Mouse (Mus musculus) neural tube, embryonic 13.5 days (tissue): ENCODE data around the gene Arih1. TPM values are rescaled to one million over a fixed set of nuclear protein-coding genes. Genes with fewer than 3 reads are reported as not detected.
A peak's percentile ranks its signal among the peaks of the same experiment; 100 is the strongest.

Source experiments
- ATAC-seq: fragments of 200-750 bp; cut with Nextera tagmentation; 2 replicates; pipeline ENCODE4 v1.8.0; 2017; ENCODE audit warnings: low read depth, mild to moderate bottlenecking, moderate TSS enrichment, moderate library complexity
- H3K27ac ChIP-seq: fragments of 300-500 bp; sonication (generic); replicated peaks from 2 replicates; pipeline ENCODE4 v1.5.1; 2015; ENCODE audit warnings: moderate library complexity, mild to moderate bottlenecking, inconsistent platforms
- H3K27me3 ChIP-seq: fragments of 300-500 bp; sonication (generic); 2 replicates; pipeline ENCODE4 v1.6.1; 2015; ENCODE audit warnings: mild to moderate bottlenecking, inconsistent platforms
- H3K36me3 ChIP-seq: fragments of 300-500 bp; sonication (generic); 2 replicates; pipeline ENCODE4 v1.6.1; 2015; ENCODE audit warnings: mild to moderate bottlenecking, inconsistent platforms
- H3K4me1 ChIP-seq: fragments of 300-500 bp; sonication (generic); replicated peaks from 2 replicates; pipeline ENCODE4 v1.6.1; 2015; ENCODE audit warnings: inconsistent platforms
- H3K4me2 ChIP-seq: fragments of 300-500 bp; sonication (generic); 2 replicates; pipeline ENCODE4 v1.6.1; 2015; ENCODE audit warnings: inconsistent platforms, mild to moderate bottlenecking, moderate library complexity
- H3K4me3 ChIP-seq: fragments of 300-500 bp; sonication (generic); 2 replicates; pipeline ENCODE4 v1.5.1; 2015; ENCODE audit warnings: mild to moderate bottlenecking, inconsistent platforms
- H3K9ac ChIP-seq: fragments of 300-500 bp; sonication (generic); 2 replicates; pipeline ENCODE4 v1.6.1; 2015; ENCODE audit warnings: moderate library complexity, mild to moderate bottlenecking, inconsistent platforms
- H3K9me3 ChIP-seq: fragments of 300-500 bp; sonication (generic); 2 replicates; pipeline ENCODE4 v1.6.1; 2016; ENCODE audit warnings: inconsistent platforms
- WGBS: fragments of 180-500 bp; shearing (Covaris S2); methylation state at CpG from one replicate; pipeline ENCODE4 v1.1.7; 2015; 5-methylcytosine and 5-hydroxymethylcytosine counted together
- polyA plus RNA-seq: library from polyadenylated mRNA; unstranded; fragments of >200 nt; fragmentation: Nextera tagmentation; extraction: Ambion mirVana; gene quantifications from 2 replicates; pipeline ENCODE4 v1.2.1, GENCODE M21; 2015

Gene Arih1
- 17.1 and 20.0 TPM in 2 replicates for polyA plus RNA-seq

DNA sequence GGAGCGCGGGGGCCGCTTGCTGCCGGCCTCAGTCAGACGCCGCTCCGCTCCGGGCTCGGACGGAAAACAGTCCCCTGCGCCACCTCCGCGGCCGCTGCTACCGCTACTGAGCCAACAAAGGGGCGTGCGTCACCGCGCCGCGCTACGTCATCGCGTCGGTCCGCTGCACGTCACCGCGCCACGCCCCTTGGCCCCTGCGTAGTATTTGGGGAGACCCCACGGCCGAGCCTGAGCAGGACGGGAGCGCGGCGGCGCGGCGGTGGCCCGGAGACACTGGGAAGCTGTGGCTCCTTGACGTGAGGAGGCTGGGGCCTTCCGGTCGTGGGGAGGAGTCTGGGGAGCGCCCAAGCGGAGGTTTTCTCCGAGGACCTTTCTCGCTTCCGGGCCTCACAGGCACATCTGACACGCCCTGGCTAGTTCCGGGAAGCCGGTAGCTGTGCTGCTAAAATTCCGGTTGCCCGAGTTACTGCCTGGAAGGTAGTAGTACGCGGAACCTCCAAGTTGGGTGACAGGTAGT is at the start of gene Arih1:
Arih1 (minus strand) TSS at position 70 of the 517 bp plus-strand sequence.
- Histone ChIP-seq H3K4me3 (peak within 1 kb of the TSS; percentile 92), H3K27me3 (no peaks in the 10 kb centered on the region), H3K4me2 (peak within 1 kb of the TSS; percentile 95), H3K9me3 (no peaks in the 10 kb centered on the region), H3K9ac (peak within 1 kb of the TSS; percentile 99), H3K27ac (peak within 1 kb of the TSS; percentile 99), H3K36me3 (no peaks in the 10 kb centered on the region), H3K4me1 (peaks cover 37% of the 10 kb centered on the region)
- under 1% methylated on average over 50 of the region's 56 CpGs for WGBS
- ATAC-seq, result peak; percentile 98

DNA sequence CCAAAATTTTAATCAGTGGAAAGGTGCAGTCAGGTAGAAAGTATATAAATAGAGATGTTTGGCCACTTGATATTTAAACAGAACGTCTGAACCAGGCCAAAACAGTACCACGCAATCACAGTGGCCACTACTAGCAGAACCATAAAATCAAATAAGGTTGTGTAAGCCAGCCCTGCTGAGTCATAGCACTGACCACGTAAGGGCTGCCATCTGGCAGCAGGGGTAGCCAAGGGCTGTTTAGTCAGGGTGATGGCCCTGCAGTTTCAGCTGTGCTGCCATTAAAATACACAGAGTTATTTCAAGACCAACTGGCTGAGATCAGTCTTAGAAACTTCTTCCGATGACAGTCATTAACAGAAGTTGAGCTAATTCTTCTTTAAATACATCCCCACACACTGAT is 47.5 kb upstream of the Arih1 start:
- Histone ChIP-seq H3K4me1 (peaks cover 2% of the 10 kb centered on the region), H3K36me3 (no peaks in the 10 kb centered on the region), H3K9me3 (no peaks in the 10 kb centered on the region), H3K4me2 (no peak overlapping the region), H3K27ac (no peak overlapping the region), H3K9ac (no peak overlapping the region), H3K27me3 (peaks cover 7% of the 10 kb centered on the region; the same call in 1 of the 2 replicates), H3K4me3 (no peak overlapping the region)
- 62% methylated on average over 4 of the region's 4 CpGs for WGBS
- no peak for ATAC-seq

- no peaks in the 10 kb centered on the region for H3K4me1 ChIP-seq
- H3K4me3 ChIP-seq, result no peak overlapping the region
- no peak for ATAC-seq
- H3K9me3 ChIP-seq, result no peaks in the 10 kb centered on the region
- peaks cover 7% of the 10 kb centered on the region; the same call in 1 of the 2 replicates for H3K27me3 ChIP-seq
- H3K4me2 ChIP-seq, result no peak overlapping the region
- no peak overlapping the region for H3K9ac ChIP-seq
- WGBS, result 61% methylated on average over 2 of the region's 2 CpGs
- no peak overlapping the region for H3K27ac ChIP-seq
- H3K36me3 ChIP-seq, result no peaks in the 10 kb centered on the region
Observed at GRCm38 (mm10) chr9:59533422-59533821, 47.0 kb upstream of the Arih1 start.

DNA sequence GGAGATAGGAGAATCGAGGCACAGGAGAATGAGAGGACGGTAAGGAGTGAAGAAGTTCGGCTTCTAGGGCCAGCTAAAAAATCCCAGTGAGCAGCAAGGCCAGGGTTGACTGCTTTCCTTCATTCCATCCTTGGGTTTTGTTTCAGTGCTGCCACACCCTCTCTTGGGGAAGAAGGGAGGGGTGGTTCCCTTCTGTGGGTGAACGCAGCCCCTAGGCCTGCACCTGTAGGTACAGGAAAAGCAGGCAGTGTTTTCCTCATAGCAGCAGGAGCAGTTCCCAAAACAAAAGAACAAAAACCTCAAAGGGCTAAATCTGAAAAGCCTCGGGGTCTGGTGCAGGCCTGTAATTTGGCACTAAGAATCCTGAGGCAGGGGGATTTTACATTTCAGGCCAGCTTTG is 45.2 kb upstream of the Arih1 start:
- Histone ChIP-seq H3K27ac (no peak overlapping the region), H3K4me3 (no peak overlapping the region), H3K36me3 (no peaks in the 10 kb centered on the region), H3K4me2 (no peak overlapping the region), H3K9ac (no peak overlapping the region), H3K9me3 (no peaks in the 10 kb centered on the region), H3K4me1 (no peaks in the 10 kb centered on the region), H3K27me3 (no peaks in the 10 kb centered on the region)
- no peak for ATAC-seq
- WGBS, result 27% methylated on average over 5 of the region's 5 CpGs

GRCm38 (mm10) chr9:59528274-59528673 is 41.9 kb upstream of the Arih1 start:
- Histone ChIP-seq H3K27me3 (no peaks in the 10 kb centered on the region), H3K9ac (no peak overlapping the region), H3K9me3 (no peaks in the 10 kb centered on the region), H3K27ac (no peak overlapping the region), H3K36me3 (no peaks in the 10 kb centered on the region), H3K4me1 (no peaks in the 10 kb centered on the region), H3K4me2 (no peak overlapping the region), H3K4me3 (no peak overlapping the region)
- WGBS, result 88% methylated on average over 2 of the region's 2 CpGs
- ATAC-seq, result no peak

GRCm38 (mm10) chr9:59527580-59527979 is 41.2 kb upstream of the Arih1 start:
- no peaks in the 10 kb centered on the region for H3K9me3 ChIP-seq
- no peak overlapping the region for H3K4me2 ChIP-seq
- H3K27me3 ChIP-seq, result no peaks in the 10 kb centered on the region
- 88% methylated on average over 3 of the region's 3 CpGs for WGBS
- no peak overlapping the region for H3K4me3 ChIP-seq
- H3K27ac ChIP-seq, result no peak overlapping the region
- no peaks in the 10 kb centered on the region for H3K36me3 ChIP-seq
- no peak for ATAC-seq
- H3K4me1 ChIP-seq, result no peaks in the 10 kb centered on the region
- no peak overlapping the region for H3K9ac ChIP-seq

GRCm38 (mm10) chr9:59526727-59527126 is 40.3 kb upstream of the Arih1 start:
- ATAC-seq, result no peak
- H3K36me3 ChIP-seq, result no peaks in the 10 kb centered on the region
- no peak overlapping the region for H3K4me3 ChIP-seq
- no peak overlapping the region for H3K9ac ChIP-seq
- 88% methylated on average over 6 of the region's 6 CpGs for WGBS
- H3K27ac ChIP-seq, result no peak overlapping the region
- no peaks in the 10 kb centered on the region for H3K4me1 ChIP-seq
- no peaks in the 10 kb centered on the region for H3K27me3 ChIP-seq
- H3K9me3 ChIP-seq, result no peaks in the 10 kb centered on the region
- no peak overlapping the region for H3K4me2 ChIP-seq

- Histone ChIP-seq H3K4me1 (no peaks in the 10 kb centered on the region), H3K9ac (no peak overlapping the region), H3K4me2 (no peak overlapping the region), H3K9me3 (no peaks in the 10 kb centered on the region), H3K4me3 (no peak overlapping the region), H3K27ac (no peak overlapping the region), H3K27me3 (no peaks in the 10 kb centered on the region), H3K36me3 (no peaks in the 10 kb centered on the region)
- 65% methylated on average over 4 of the region's 4 CpGs for WGBS
- ATAC-seq, result no peak
Observed at GRCm38 (mm10) chr9:59522906-59523305, 36.5 kb upstream of the Arih1 start.

DNA sequence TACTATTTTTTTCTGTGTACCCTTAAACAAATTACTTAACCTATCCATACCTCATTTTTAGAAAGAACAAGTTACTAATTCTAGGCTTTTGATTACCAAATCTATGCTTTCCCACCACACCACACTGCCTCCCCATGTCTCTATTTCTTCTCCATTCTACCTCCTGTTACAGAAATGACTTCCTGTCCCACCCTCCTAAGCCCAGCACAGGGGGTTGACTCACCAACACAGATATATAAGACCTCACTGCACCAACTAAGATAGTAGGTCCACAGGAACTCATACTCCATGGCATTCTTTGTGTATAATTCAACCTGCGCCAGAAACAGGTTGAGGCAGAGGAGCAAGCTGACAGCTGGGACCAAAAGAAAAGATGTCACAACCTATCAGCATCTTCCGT is 33.0 kb upstream of the Arih1 start:
- no peak overlapping the region for H3K27ac ChIP-seq
- no peak overlapping the region for H3K4me2 ChIP-seq
- H3K36me3 ChIP-seq, result no peaks in the 10 kb centered on the region
- WGBS, result 90% methylated on average over 2 of the region's 2 CpGs
- H3K9me3 ChIP-seq, result no peaks in the 10 kb centered on the region
- no peak overlapping the region for H3K4me3 ChIP-seq
- H3K9ac ChIP-seq, result no peak overlapping the region
- no peaks in the 10 kb centered on the region for H3K27me3 ChIP-seq
- H3K4me1 ChIP-seq, result no peaks in the 10 kb centered on the region
- no peak for ATAC-seq

- Histone ChIP-seq H3K36me3 (no peaks in the 10 kb centered on the region), H3K4me2 (no peak overlapping the region), H3K4me3 (no peak overlapping the region), H3K27me3 (no peaks in the 10 kb centered on the region), H3K27ac (no peak overlapping the region), H3K4me1 (no peaks in the 10 kb centered on the region), H3K9me3 (no peaks in the 10 kb centered on the region), H3K9ac (no peak overlapping the region)
- 79% methylated on average over 5 of the region's 5 CpGs for WGBS
- no peak for ATAC-seq
Observed at GRCm38 (mm10) chr9:59518976-59519375, 32.6 kb upstream of the Arih1 start.

DNA sequence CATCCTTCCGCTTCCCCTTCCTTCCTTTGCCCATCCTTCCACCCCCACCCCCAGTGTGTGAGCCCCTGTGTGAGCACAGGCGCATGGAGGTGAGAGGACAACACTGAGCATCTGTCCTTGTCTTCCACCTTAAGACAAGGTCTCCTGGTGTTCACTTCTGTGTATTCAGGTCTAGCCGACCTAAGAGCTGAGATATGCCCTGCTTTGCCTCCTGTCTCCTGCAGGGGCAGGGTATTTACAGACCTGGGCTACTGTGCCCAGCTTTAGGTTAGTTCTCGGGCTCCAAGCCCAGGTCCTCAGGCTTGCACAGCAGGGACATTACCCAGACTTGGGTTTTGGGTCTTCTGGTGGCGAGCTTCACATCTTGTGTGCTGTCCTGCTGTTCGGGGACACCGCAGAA is 30.7 kb upstream of the Arih1 start:
- no peak for ATAC-seq
- no peaks in the 10 kb centered on the region for H3K9me3 ChIP-seq
- H3K27ac ChIP-seq, result no peak overlapping the region
- H3K4me1 ChIP-seq, result no peaks in the 10 kb centered on the region
- WGBS, result 59% methylated on average over 7 of the region's 7 CpGs
- H3K9ac ChIP-seq, result no peak overlapping the region
- H3K4me3 ChIP-seq, result no peak overlapping the region
- H3K4me2 ChIP-seq, result no peak overlapping the region
- no peaks in the 10 kb centered on the region for H3K36me3 ChIP-seq
- H3K27me3 ChIP-seq, result no peaks in the 10 kb centered on the region

GRCm38 (mm10) chr9:59515069-59515468 is 28.7 kb upstream of the Arih1 start:
- Histone ChIP-seq H3K4me1 (no peaks in the 10 kb centered on the region), H3K36me3 (no peaks in the 10 kb centered on the region), H3K9me3 (no peaks in the 10 kb centered on the region), H3K9ac (no peak overlapping the region), H3K27me3 (no peaks in the 10 kb centered on the region), H3K27ac (no peak overlapping the region), H3K4me2 (no peak overlapping the region), H3K4me3 (no peak overlapping the region)
- ATAC-seq, result no peak
- 93% methylated on average over 3 of the region's 3 CpGs for WGBS

DNA sequence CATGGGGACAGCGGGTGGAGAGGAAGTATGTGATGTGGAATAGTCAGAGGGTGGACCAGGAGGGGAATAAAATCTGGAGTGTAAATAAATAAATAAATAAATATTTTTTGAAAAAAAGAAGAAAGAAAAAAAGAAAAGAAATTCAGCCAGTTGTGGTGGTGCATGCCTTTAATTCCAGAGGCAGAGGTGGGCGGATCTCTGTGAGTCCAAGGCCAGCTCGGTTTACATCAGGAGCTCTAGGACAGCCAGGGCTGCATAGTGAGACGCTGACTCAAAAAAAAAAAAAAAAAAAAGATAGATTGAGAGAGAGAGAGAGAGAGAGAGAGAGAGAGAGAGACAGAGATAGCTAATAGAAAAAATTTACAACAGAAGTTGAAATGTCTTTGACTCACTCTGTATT is 26.0 kb upstream of the Arih1 start:
- no peaks in the 10 kb centered on the region for H3K9me3 ChIP-seq
- ATAC-seq, result no peak
- no peak overlapping the region for H3K4me2 ChIP-seq
- no peaks in the 10 kb centered on the region for H3K27me3 ChIP-seq
- H3K4me3 ChIP-seq, result no peak overlapping the region
- H3K27ac ChIP-seq, result no peak overlapping the region
- H3K9ac ChIP-seq, result no peak overlapping the region
- no peaks in the 10 kb centered on the region for H3K36me3 ChIP-seq
- no peaks in the 10 kb centered on the region for H3K4me1 ChIP-seq
- WGBS, result 64% methylated on average over 4 of the region's 4 CpGs
